Mouse (Mus musculus) thymus, postnatal 25 days (tissue): ENCODE data around the gene Mup13.
"Not testable (repeated sequence)": the region's sequence is repeated elsewhere in the genome, so short reads cannot be mapped to it uniquely, and the experiment has no call there.

Experiments used
- DNase-seq: peaks from one replicate; pipeline ENCODE4 v3.0.0; 2022

Gene Mup13

GRCm38 (mm10) chr4:61228186-61228585 lies at the start of gene Mup13:
Gene Mup13, minus strand, starts transcription at chr4:61228286.
- DNase-seq, result not testable (repeated sequence)
